ENCODE assay signal across 20 mouse cellular contexts in genomic region chr10:14703239-14703638, GRCm38 (mm10). TPM values are rescaled to one million over a fixed set of nuclear protein-coding genes. Genes with fewer than 3 reads are reported as not detected.
DNase-seq lines count a peak whose midpoint lies in the region; ATAC-seq lines count a peak whose summit lies in the region.
"Had no signal": no experiment of that assay in that cellular context is flagged by ENCODE, and none has a peak within 500 bp of the region (broad histone marks: within the 10 kb centered on the region; RNA-seq: fewer than 3 reads in every experiment).

No protein-coding gene starts in this region.

- 0 out of 2 replicates have a peak overlapping the region, but pooled peaks have one; percentile 53 for H3K4me2 ChIP-seq in lung, embryonic 15.5 days
- peak overlapping the region; percentile 74 for H3K4me2 ChIP-seq in forebrain, embryonic 14.5 days (ENCODE audit: low read length)
- H3K4me2 ChIP-seq in neural tube, embryonic 14.5 days (ENCODE audit: low read depth, low read length) = peak overlapping the region; percentile 74; the same call in 1 of the 2 replicates

- WGBS in lung, embryonic 15.5 days = 70% methylated on average over 1 of the region's 1 CpGs
- WGBS in forebrain, embryonic 14.5 days = 43% methylated on average over 1 of the region's 1 CpGs
- WGBS in neural tube, embryonic 14.5 days = 13% methylated on average over 1 of the region's 1 CpGs

- no peak overlapping the region for H3K9ac ChIP-seq in lung, embryonic 15.5 days
- H3K9ac ChIP-seq in forebrain, embryonic 14.5 days (ENCODE audit: low read length) = peak overlapping the region; percentile 26; the same call in 1 of the 2 replicates
- H3K9ac ChIP-seq in neural tube, embryonic 14.5 days (replicated peaks; ENCODE audit: low read depth, low read length) = no peak overlapping the region
- H3K9ac ChIP-seq: intestine, embryonic 15.5 days had no signal

- H3K9me3 ChIP-seq in lung, embryonic 15.5 days = no peaks in the 10 kb centered on the region
- H3K9me3 ChIP-seq in forebrain, embryonic 14.5 days (replicated peaks; ENCODE audit: control insufficient read depth, low read length) = no peaks in the 10 kb centered on the region
- H3K9me3 ChIP-seq in neural tube, embryonic 14.5 days (ENCODE audit: control insufficient read depth, low read length) = no peaks in the 10 kb centered on the region
- H3K9me3 ChIP-seq: intestine, embryonic 15.5 days; liver, embryonic 13.5 days had no signal

- no peak for ATAC-seq in lung, embryonic 15.5 days (ENCODE audit: borderline replicate concordance, extremely low read depth, low FRiP score, low TSS enrichment)
- peak; percentile 8; the same call in 1 of the 2 replicates for ATAC-seq in forebrain, embryonic 14.5 days
- ATAC-seq in neural tube, embryonic 14.5 days (ENCODE audit: low read depth) = no peak
- ATAC-seq in monocyte, adult 5-6 weeks (replicated peaks; ENCODE audit: insufficient number of reproducible peaks, low FRiP score, low TSS enrichment, poor library complexity, severe bottlenecking) = no peak
- ATAC-seq in cerebellum, adult (ENCODE audit: insufficient number of reproducible peaks, low FRiP score, low TSS enrichment) = no peak
- ATAC-seq: CD4-positive, CD25-positive, alpha-beta regulatory T cell, adult 4 months; intestine, embryonic 15.5 days; Patski had no signal

- peaks cover 15% of the 10 kb centered on the region for H3K4me1 ChIP-seq in lung, embryonic 15.5 days
- H3K4me1 ChIP-seq in forebrain, embryonic 14.5 days (ENCODE audit: control insufficient read depth, insufficient read depth, low read length) = peaks cover 17% of the 10 kb centered on the region
- peaks cover 17% of the 10 kb centered on the region for H3K4me1 ChIP-seq in neural tube, embryonic 14.5 days (ENCODE audit: control insufficient read depth, insufficient read depth, low read length)

- H3K36me3 ChIP-seq in lung, embryonic 15.5 days = no peaks in the 10 kb centered on the region
- no peaks in the 10 kb centered on the region for H3K36me3 ChIP-seq in forebrain, embryonic 14.5 days (ENCODE audit: control insufficient read depth, insufficient read depth, low read length)
- H3K36me3 ChIP-seq in neural tube, embryonic 14.5 days (ENCODE audit: control insufficient read depth, insufficient read depth, low read length) = no peaks in the 10 kb centered on the region
- H3K36me3 ChIP-seq: intestine, embryonic 15.5 days had no signal

- no peak for DNase-seq in lung, adult 18-20 months
- peak; percentile 72 for DNase-seq in forebrain, embryonic 14.5 days (ENCODE audit: low spot score)
- peak; percentile 23 for DNase-seq in mesoderm, embryonic 11.5 days (ENCODE audit: low read depth, low spot score)
- DNase-seq in T-cell, adult 2 months (ENCODE audit: low spot score) = no peak
- DNase-seq: adrenal gland, adult 8-10 months; cerebellum, adult 9-10 months; kidney, postnatal 4 days; liver, embryonic 13.5 days had no signal

- no peaks in the 10 kb centered on the region for H3K27me3 ChIP-seq in lung, embryonic 15.5 days
- H3K27me3 ChIP-seq in forebrain, embryonic 14.5 days (replicated peaks; ENCODE audit: control insufficient read depth, insufficient read depth, low read length) = no peaks in the 10 kb centered on the region
- no peaks in the 10 kb centered on the region; the same call in 1 of the 2 replicates for H3K27me3 ChIP-seq in neural tube, embryonic 14.5 days (ENCODE audit: control insufficient read depth, insufficient read depth, low read length)
- H3K27me3 ChIP-seq: intestine, embryonic 15.5 days; liver, embryonic 13.5 days; Patski had no signal

- no peak overlapping the region for H3K27ac ChIP-seq in lung, embryonic 15.5 days
- H3K27ac ChIP-seq in forebrain, embryonic 14.5 days (ENCODE audit: low read depth, low read length) = peak overlapping the region; percentile 9; the same call in 1 of the 2 replicates
- 0 out of 2 replicates have a peak overlapping the region, but pooled peaks have one; percentile 29 for H3K27ac ChIP-seq in neural tube, embryonic 14.5 days (ENCODE audit: low read depth, low read length)
- H3K27ac ChIP-seq: intestine, embryonic 15.5 days; liver, embryonic 13.5 days; macrophage; stomach, postnatal 0 days had no signal

- H3K4me3 ChIP-seq in lung, embryonic 15.5 days = no peak overlapping the region
- H3K4me3 ChIP-seq in forebrain, embryonic 14.5 days (ENCODE audit: low read depth, low read length) = peak overlapping the region; percentile 93; the same call in 1 of the 2 replicates
- H3K4me3 ChIP-seq in neural tube, embryonic 14.5 days (ENCODE audit: low read depth, low read length) = no peak overlapping the region; the same call in 1 of the 2 replicates
- H3K4me3 ChIP-seq: intestine, embryonic 15.5 days had no signal

RNA-seq across cellular contexts. Expression of gene Vta1, which starts 2.1 kb away (rescaled TPM):
- polyA plus RNA-seq in lung, embryonic 15.5 days (2015; fragmentation: Nextera tagmentation; extraction: Ambion mirVana) = 98.1 and 99.1 TPM in 2 replicates
- polyA plus RNA-seq in forebrain, embryonic 14.5 days (2014; fragmentation: Nextera tagmentation; extraction: Ambion mirVana) = 214 and 236 TPM in 2 replicates
- polyA plus RNA-seq in neural tube, embryonic 14.5 days (2014; fragmentation: Nextera tagmentation; extraction: Ambion mirVana) = 218 and 224 TPM in 2 replicates
- 60.8 to 137 TPM (median 65.9 TPM) in 3 replicates for total RNA-seq in monocyte, adult 5-6 weeks (2017)

RNA-seq across cellular contexts. Expression of gene Nmbr, which starts 2.2 kb away (rescaled TPM):
- polyA plus RNA-seq in lung, embryonic 15.5 days (2015; fragmentation: Nextera tagmentation; extraction: Ambion mirVana) = 0.39 and 0.74 TPM in 2 replicates
- 1.3 and 2.0 TPM in 2 replicates for polyA plus RNA-seq in forebrain, embryonic 14.5 days (2014; fragmentation: Nextera tagmentation; extraction: Ambion mirVana)
- 2.9 and 3.4 TPM in 2 replicates for polyA plus RNA-seq in neural tube, embryonic 14.5 days (2014; fragmentation: Nextera tagmentation; extraction: Ambion mirVana)
- total RNA-seq in monocyte, adult 5-6 weeks (2017) = 2.9 TPM in 1 of 3 replicates, not detected in the others
- polyA plus RNA-seq: CD4-positive, CD25-positive, alpha-beta regulatory T cell, adult 4 months; macrophage had no signal

RNA-seq across cellular contexts. Expression of gene Gje1, which starts 14.8 kb away (rescaled TPM):
- polyA plus RNA-seq in lung, embryonic 15.5 days (2015; fragmentation: Nextera tagmentation; extraction: Ambion mirVana) = not detected in 2 replicates
- polyA plus RNA-seq in forebrain, embryonic 14.5 days (2014; fragmentation: Nextera tagmentation; extraction: Ambion mirVana) = not detected in 2 replicates
- not detected in 2 replicates for polyA plus RNA-seq in neural tube, embryonic 14.5 days (2014; fragmentation: Nextera tagmentation; extraction: Ambion mirVana)
- not detected in 3 replicates for total RNA-seq in monocyte, adult 5-6 weeks (2017)
- total RNA-seq: adrenal gland, adult 8-10 months; gastrocnemius, adult 8-10 months; left cerebral cortex, adult 8-10 months had no signal
- polyA plus RNA-seq: CD4-positive, CD25-positive, alpha-beta regulatory T cell, adult 4 months; heart, embryonic 11.5 days; intestine, embryonic 15.5 days; liver, embryonic 13.5 days; macrophage; stomach, postnatal 0 days had no signal

Comparison
In these comparisons a context has a peak if more than half of its experiments do, and no peak if none do; other contexts are left out.
1. DNase-seq: peak in forebrain, embryonic 14.5 days (single experiment) and mesoderm, embryonic 11.5 days (single experiment); none in lung, adult 18-20 months (0 of 2) and T-cell, adult 2 months (single experiment).
2. Peak in every context shown above with its lines, with median percentiles within 50 percentile points of each other: H3K4me2 ChIP-seq.